Mouse (Mus musculus) gastrocnemius, postnatal 14 days (tissue): Measurements from ENCODE around the gene Zfp341. TPM values are rescaled to one million over a fixed set of nuclear protein-coding genes. Genes with fewer than 3 reads are reported as not detected.

ENCODE experiments used
- DNase-seq: peaks from one replicate; pipeline ENCODE4 v3.0.0; 2021; ENCODE audit warnings: mixed read lengths
- intact Hi-C: fragments of 180-260 bp; cut with DNase I; formaldehyde crosslinking; loops from one replicate; pipeline ENCODE4 v1.15.1; 2025; ENCODE audit warnings: low total_unique reads
- total RNA-seq, 2 experiments: library from RNA; stranded (reverse); gene quantifications; 2 replicates each; pipeline ENCODE4 v1.2.3; 2021

Zfp341 gene
- total RNA-seq, 2 experiments from 2014 or later: 1.8 to 1.9 TPM

GRCm38 (mm10) chr2:154583906-154584872, 28.9 kb upstream of the Zfp341 start:
- peak; percentile 23 for DNase-seq
- intact Hi-C loops: no loop called here

GRCm38 (mm10) chr2:154584931-154585601, 28.0 kb upstream of the Zfp341 start:
- no peak for DNase-seq
- intact Hi-C loops: no loop called here

- intact Hi-C loops: no loop called here
- DNase-seq: no peak
Measured at GRCm38 (mm10) chr2:154586405-154586804, 26.7 kb upstream of the Zfp341 start.

- intact Hi-C loops: no loop called here
- DNase-seq: no peak
Measured at GRCm38 (mm10) chr2:154589051-154589450, 24.0 kb upstream of the Zfp341 start.

- intact Hi-C loops: no loop called here
- DNase-seq: no peak
Measured at GRCm38 (mm10) chr2:154591239-154591638, 21.9 kb upstream of the Zfp341 start.

GRCm38 (mm10) chr2:154593025-154593424, 20.1 kb upstream of the Zfp341 start:
- DNase-seq: no peak
- intact Hi-C loops: no loop called here

GRCm38 (mm10) chr2:154595775-154596174, 17.3 kb upstream of the Zfp341 start:
- no peak for DNase-seq
- intact Hi-C loops: no loop called here

GRCm38 (mm10) chr2:154597399-154597798, 15.7 kb upstream of the Zfp341 start:
- intact Hi-C loops: no loop called here
- no peak for DNase-seq

GRCm38 (mm10) chr2:154600586-154600985, 12.5 kb upstream of the Zfp341 start:
- DNase-seq: no peak
- intact Hi-C loops: no loop called here

- intact Hi-C loops: no loop called here
- DNase-seq: no peak
Measured at GRCm38 (mm10) chr2:154601324-154601723, 11.8 kb upstream of the Zfp341 start.

- intact Hi-C loops: no loop called here
- DNase-seq: no peak
Measured at GRCm38 (mm10) chr2:154603007-154603637, 10.0 kb upstream of the Zfp341 start.

GRCm38 (mm10) chr2:154603638-154604153, 9.4 kb upstream of the Zfp341 start, which contains the start of gene Pxmp4:
Gene Pxmp4 (minus strand): TSS chr2:154603708.
- intact Hi-C loops: no loop called here

GRCm38 (mm10) chr2:154604156-154604555, 8.9 kb upstream of the Zfp341 start:
- DNase-seq: no peak
- intact Hi-C loops: no loop called here

More at GRCm38 (mm10) chr2:154603638-154604153, 9.4 kb upstream of the Zfp341 start, which contains the start of gene Pxmp4:
- peak; percentile 97 for DNase-seq

- DNase-seq: no peak
- intact Hi-C loops: no loop called here
Measured at GRCm38 (mm10) chr2:154606965-154607364, 6.1 kb upstream of the Zfp341 start.

GRCm38 (mm10) chr2:154609050-154609767, 3.9 kb upstream of the Zfp341 start:
- no peak for DNase-seq
- intact Hi-C loops: no loop called here

GRCm38 (mm10) chr2:154614841-154615576, 1.9 kb downstream of the Zfp341 start:
- no peak for DNase-seq
- intact Hi-C loops: loop anchor here (5.0 kb wide), 1 partner anchor 63 kb away; the partner anchor contains the start of gene Actl10

- intact Hi-C loops: no loop called here
- DNase-seq: no peak
Measured at GRCm38 (mm10) chr2:154615674-154616073, 2.6 kb downstream of the Zfp341 start.

GRCm38 (mm10) chr2:154617061-154617460, 4.0 kb downstream of the Zfp341 start:
- no peak for DNase-seq
- intact Hi-C loops: no loop called here
